Mouse (Mus musculus) gastrocnemius, adult 18-20 months (tissue): ENCODE measurements around the gene Rbbp8nl. TPM values are rescaled to one million over a fixed set of nuclear protein-coding genes. Genes with fewer than 3 reads are reported as not detected.
A peak's percentile ranks its signal among the peaks of the same experiment; 100 is the strongest.

Source experiments
- DNase-seq: peaks from one replicate; pipeline ENCODE4 v3.0.0; 2021; ENCODE audit warnings: low spot score
- long read RNA-seq, 2 experiments: library from polyadenylated mRNA; stranded (forward); transcript quantifications; one replicate each; pipeline ENCODE4 v2.0.0; 2021
- total RNA-seq, 2 experiments: library from RNA; stranded (reverse); gene quantifications; 2 replicates each; pipeline ENCODE4 v1.2.3; 2021

Gene Rbbp8nl
- total RNA-seq, result not detected
- long read RNA-seq, experiment 1, result 0 reads
- long read RNA-seq, experiment 2, result 0 reads

GRCm38 (mm10) chr2:180289440-180290108 is at the start of gene Rbbp8nl:
TSS of gene Rbbp8nl (minus strand) at chr2:180289879.
- no peak for DNase-seq

GRCm38 (mm10) chr2:180334551-180334986 is 44.9 kb upstream of the Rbbp8nl start, which contains the start of gene Gata5:
TSS of gene Gata5 (minus strand) at chr2:180334699.
- no peak for DNase-seq

GRCm38 (mm10) chr2:180333778-180334550 is 44.3 kb upstream of the Rbbp8nl start:
- DNase-seq, result no peak

GRCm38 (mm10) chr2:180329466-180329865 is 39.8 kb upstream of the Rbbp8nl start:
- no peak for DNase-seq

DNA sequence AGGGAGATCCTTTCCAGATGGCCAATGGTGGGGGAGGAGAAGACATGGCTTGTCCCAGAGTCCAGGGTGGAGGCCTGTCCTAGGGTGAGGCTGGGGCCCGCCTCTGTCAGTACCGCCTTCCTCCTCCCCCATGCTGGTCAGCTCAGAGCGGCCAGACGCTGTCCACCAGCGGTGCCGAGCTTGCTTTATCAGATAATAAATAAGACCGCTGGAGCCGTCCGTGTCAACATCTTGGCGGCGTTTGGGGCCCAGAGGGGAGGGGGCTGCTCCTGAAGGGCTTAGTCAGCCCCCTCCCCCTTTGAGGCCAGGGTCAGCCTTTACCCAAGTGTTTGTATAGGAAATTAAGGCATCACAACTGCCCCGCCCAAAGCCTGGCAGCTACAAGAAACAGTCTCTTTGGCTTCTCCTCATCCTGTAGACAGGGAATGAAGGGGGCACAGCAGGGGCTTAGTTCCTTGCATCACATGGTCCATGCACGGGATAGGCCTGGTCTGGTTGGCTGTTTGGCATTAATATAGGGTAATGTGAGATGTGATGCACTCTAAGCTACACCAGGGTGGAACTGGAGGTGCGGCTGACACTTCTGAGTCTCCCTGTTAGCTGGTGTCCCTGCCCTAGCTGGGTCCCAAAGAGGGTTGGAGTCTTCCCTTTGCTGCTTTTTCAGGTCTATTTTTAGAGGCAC is 33.1 kb upstream of the Rbbp8nl start:
- no peak for DNase-seq

DNA sequence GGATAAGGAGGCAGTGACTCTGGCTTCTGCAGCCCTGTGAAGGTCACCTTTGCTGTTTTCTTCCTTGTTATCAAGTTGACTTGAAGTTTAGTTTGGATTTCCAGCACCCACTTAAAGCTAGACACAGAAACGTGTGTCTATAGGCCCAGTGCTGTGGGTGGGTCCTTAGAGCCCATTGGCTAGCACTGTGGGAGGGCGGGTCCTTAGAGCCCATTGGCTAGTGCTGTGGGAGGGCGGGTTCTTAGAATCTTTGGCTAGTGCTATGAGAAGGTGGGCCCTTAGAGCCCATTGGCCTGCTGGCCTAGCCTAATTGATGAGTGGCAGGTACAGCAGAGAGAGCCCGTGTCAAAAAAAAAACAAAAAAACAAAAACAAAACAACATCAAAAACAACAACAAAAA is 30.5 kb upstream of the Rbbp8nl start:
- DNase-seq, result no peak

GRCm38 (mm10) chr2:180317591-180317990 is 27.9 kb upstream of the Rbbp8nl start:
- no peak for DNase-seq

DNA sequence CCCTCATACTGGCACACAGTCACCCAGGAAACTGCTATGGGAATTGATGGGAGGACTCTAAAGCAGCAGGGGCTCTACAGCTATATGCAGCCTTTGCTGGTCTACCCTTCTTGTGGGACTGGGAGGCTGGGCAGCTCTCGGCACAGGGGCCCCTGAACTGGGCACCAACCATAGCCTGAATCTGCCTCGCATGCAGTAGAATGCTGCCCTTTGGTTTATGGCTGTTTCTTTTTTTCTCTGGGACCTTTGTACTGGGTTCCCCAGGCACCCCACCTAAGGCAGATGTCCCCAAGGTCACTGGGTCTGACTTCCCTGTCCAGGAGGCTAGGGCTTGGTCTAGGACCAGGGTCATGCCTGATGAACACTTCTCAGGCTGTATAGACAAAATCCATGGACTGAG is 24.6 kb upstream of the Rbbp8nl start:
- no peak for DNase-seq

GRCm38 (mm10) chr2:180311147-180311546 is 21.5 kb upstream of the Rbbp8nl start:
- no peak for DNase-seq

GRCm38 (mm10) chr2:180307680-180308079 is 18.0 kb upstream of the Rbbp8nl start:
- DNase-seq, result no peak

- DNase-seq, result peak; percentile 75
Observed at GRCm38 (mm10) chr2:180306423-180307168, 16.9 kb upstream of the Rbbp8nl start.

DNA sequence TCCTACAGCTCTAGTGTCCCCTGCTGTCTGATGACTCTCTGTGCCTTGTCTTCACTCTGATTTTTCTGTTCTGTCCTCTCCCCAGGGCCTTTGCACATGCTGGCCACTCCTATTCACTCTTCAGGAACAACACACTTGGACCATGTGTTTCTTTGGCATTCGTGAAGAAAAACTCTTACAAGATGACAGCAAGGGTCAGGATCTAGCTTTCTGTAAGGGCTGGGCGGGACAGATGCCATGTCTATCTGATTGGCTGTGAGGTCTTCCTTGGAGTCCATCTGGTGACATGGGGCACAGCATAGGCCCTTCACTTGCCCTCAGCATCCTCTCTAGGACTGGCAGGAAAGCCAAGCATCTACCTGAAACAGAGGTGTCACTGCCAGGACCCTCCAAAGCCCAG is 16.3 kb upstream of the Rbbp8nl start:
- DNase-seq, result no peak

GRCm38 (mm10) chr2:180305490-180305889 is 15.8 kb upstream of the Rbbp8nl start:
- DNase-seq, result peak; percentile 40

DNA sequence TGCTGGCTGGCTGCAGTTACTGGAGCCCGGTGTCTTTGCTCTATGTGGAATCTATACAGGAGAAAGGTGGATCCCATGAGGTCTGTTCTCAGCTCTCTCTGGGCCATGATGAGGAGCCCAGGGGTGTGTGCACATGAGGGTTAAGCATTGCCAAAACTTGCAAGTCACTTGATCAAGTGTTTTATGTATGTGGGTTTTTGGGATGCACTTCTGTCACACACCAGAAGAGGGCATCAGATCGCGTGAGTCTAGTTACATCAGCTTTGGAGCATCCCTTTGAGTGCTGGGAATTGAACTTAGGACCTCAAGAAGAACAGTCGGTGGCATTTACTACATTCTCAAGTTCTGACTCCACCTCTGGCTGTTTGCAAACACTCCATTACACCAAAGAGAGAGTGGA is 14.9 kb upstream of the Rbbp8nl start:
- DNase-seq, result no peak

DNA sequence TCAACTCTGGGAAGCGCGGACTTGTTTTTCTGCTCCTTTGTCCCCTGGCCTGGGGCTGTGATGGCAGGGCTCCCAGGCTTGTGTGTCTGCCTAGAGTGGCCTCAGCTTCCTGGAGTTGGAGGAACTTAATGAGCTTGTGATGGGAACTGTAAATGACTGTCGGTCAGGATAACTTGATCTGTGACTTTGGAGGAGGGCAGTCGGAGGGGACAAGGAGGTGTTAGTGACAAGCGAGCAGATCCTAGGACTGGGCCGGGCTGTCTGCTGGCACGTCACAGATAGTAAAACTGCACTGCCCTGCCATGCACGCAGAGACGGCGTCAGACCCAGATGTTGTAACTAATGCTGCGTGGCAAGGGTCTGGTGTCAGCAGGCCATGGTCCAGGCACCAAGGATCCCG is 13.8 kb upstream of the Rbbp8nl start:
- peak; percentile 20 for DNase-seq

DNA sequence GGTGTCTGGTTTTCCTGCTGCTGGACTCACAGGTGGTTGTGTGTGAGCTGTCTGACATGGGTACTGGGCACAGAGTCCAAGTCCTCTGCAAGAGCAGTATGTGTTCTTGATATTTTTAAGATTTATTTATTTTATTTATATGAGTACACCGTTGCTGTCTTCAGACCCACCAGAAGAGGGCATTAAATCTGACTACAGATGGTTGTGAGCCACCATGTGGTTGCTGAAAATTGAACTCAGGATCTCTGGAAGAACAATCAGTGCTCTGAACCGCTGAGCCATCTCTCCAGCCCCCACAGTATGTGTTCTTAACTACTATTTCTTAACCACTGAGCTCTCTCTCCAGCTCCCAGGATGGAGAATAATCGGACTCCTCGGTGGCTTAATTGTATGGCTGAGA is 12.5 kb upstream of the Rbbp8nl start:
- no peak for DNase-seq

- DNase-seq, result no peak
Observed at GRCm38 (mm10) chr2:180300771-180301170, 11.1 kb upstream of the Rbbp8nl start.

DNA sequence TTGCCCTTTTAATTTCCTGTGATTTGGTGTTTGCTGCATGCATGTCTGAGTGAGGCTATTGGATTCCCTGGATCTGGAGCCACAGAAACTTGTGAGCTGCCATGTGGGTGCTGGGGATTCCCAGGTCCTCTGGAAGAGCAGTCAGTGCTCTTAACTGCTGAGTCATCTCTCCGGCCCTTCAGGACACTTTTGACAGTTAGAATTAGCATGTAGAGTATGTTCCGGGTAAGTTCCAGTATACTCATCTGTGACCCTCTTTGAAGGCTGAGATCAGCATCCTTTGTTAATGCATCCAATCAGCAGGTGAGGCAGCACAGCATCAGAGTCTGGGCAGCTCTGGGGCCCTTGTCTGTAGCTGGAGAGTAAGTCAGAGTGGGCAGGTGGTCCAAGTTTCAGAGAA is 10.6 kb upstream of the Rbbp8nl start:
- DNase-seq, result no peak

DNA sequence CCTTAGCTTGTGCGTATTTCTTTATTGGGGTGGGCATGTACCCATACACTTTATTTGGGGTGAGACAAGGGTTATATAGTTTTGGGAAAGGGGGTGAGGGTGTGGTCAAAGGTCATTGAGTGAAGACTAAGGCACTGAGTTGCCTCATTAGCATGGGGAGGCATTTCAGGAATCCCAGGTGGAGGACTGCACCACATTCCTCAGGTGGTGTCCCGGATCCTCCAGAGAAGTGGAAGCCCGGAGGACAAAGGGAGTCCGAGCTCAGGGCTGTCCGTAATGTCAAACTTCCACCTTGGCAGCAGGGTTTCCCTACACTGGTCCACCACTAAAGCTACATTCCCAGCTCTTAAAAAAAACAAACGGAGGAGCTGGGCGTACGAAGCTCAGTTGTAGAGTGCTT is 3.2 kb upstream of the Rbbp8nl start:
- DNase-seq, result no peak

- peak; percentile 71 for DNase-seq
Observed at GRCm38 (mm10) chr2:180292026-180292425, 2.3 kb upstream of the Rbbp8nl start.

DNA sequence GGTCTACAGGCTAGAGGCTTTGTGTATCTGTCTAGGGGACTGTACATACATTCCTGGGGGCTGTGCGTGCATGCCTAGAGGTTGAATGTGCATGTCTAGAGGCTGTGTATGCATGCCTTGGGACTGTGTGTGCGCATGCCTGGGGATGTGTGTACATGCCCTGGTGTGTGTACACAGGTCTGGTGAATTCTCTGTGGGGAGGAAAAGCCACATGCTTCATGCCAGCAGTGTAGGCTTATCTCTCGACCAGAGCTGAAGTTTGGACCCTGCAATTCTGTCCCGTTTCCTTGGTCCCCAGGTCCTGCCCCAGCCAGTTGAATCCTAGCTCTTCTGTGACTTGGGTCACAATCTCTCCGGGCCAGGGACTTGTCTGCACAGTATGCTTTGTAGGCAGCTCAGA is 1.9 kb upstream of the Rbbp8nl start:
- no peak for DNase-seq

- no peak for DNase-seq
Observed at GRCm38 (mm10) chr2:180290503-180290902, 824 bp upstream of the Rbbp8nl start.
